Mouse (Mus musculus) forebrain, embryonic 14.5 days (tissue): Measurements from ENCODE around the gene 3110040M04Rik. TPM values are rescaled to one million over a fixed set of nuclear protein-coding genes. Genes with fewer than 3 reads are reported as not detected.
"Not testable (repeated sequence)": the region's sequence is repeated elsewhere in the genome, so short reads cannot be mapped to it uniquely, and the experiment has no call there.

Experiments
- ATAC-seq: fragments of 200-750 bp; cut with Nextera tagmentation; 2 replicates; pipeline ENCODE4 v1.8.0; 2017; ENCODE audit warnings: mild to moderate bottlenecking, moderate library complexity
- DNase-seq: peaks from one replicate; pipeline ENCODE4 v3.0.0-alpha.2; 2015; ENCODE audit warnings: low spot score
- H3K27ac ChIP-seq: fragments of 300-500 bp; sonication (generic); 2 replicates; pipeline ENCODE4 v1.5.1; 2014; ENCODE audit warnings: low read depth, mild to moderate bottlenecking, control low read depth, low read length, moderate library complexity
- H3K27me3 ChIP-seq: fragments of 300-500 bp; sonication (generic); replicated peaks from 2 replicates; pipeline ENCODE4 v1.6.1; 2014; ENCODE audit warnings: low read length, control low read depth, mixed read lengths; ENCODE audit not compliant: control insufficient read depth, insufficient read depth
- H3K36me3 ChIP-seq: fragments of 300-500 bp; sonication (generic); 2 replicates; pipeline ENCODE4 v1.6.1; 2014; ENCODE audit warnings: low read length, control low read depth; ENCODE audit not compliant: control insufficient read depth, insufficient read depth
- H3K4me1 ChIP-seq: fragments of 300-500 bp; sonication (generic); 2 replicates; pipeline ENCODE4 v1.6.1; 2014; ENCODE audit warnings: antibody characterized with exemption, low read length, control low read depth; ENCODE audit not compliant: control insufficient read depth, insufficient read depth
- H3K4me2 ChIP-seq: fragments of 300-500 bp; sonication (generic); 2 replicates; pipeline ENCODE4 v1.6.1; 2014; ENCODE audit warnings: mild to moderate bottlenecking, control low read depth, low read length
- H3K4me3 ChIP-seq: fragments of 300-500 bp; sonication (generic); 2 replicates; pipeline ENCODE4 v1.5.1; 2014; ENCODE audit warnings: low read depth, low read length, control low read depth
- H3K9ac ChIP-seq: fragments of 300-500 bp; sonication (generic); 2 replicates; pipeline ENCODE4 v1.6.1; 2014; ENCODE audit warnings: mild to moderate bottlenecking, low read length, control low read depth, moderate library complexity
- H3K9me3 ChIP-seq: fragments of 300-500 bp; sonication (generic); replicated peaks from 2 replicates; pipeline ENCODE4 v1.6.1; 2016; ENCODE audit warnings: low read length, control low read depth, mixed read lengths; ENCODE audit not compliant: control insufficient read depth
- WGBS: fragments of 180-500 bp; shearing (Covaris S2); extraction: QIAGEN DNeasy Blood & Tissue Kit; methylation state at CpG from one replicate; pipeline ENCODE4 v1.1.7; 2014; 5-methylcytosine and 5-hydroxymethylcytosine counted together
- polyA plus RNA-seq: library from polyadenylated mRNA; unstranded; fragments of >200 nt; fragmentation: Nextera tagmentation; extraction: Ambion mirVana; gene quantifications from 2 replicates; pipeline ENCODE4 v1.2.1, GENCODE M21; 2014

The 3110040M04Rik gene
- polyA plus RNA-seq, 1 experiment from 2014 or later: not detected

- H3K27ac ChIP-seq, H3K9me3 ChIP-seq, H3K4me2 ChIP-seq, H3K9ac ChIP-seq, H3K27me3 ChIP-seq, H3K4me1 ChIP-seq, ATAC-seq, DNase-seq, H3K36me3 ChIP-seq, H3K4me3 ChIP-seq: not testable (repeated sequence)
- WGBS: 71% methylated on average over 3 of the region's 5 CpGs
Observed at GRCm38 (mm10) chr1:151208493-151208892, 4.6 kb downstream of the 3110040M04Rik start.

DNA sequence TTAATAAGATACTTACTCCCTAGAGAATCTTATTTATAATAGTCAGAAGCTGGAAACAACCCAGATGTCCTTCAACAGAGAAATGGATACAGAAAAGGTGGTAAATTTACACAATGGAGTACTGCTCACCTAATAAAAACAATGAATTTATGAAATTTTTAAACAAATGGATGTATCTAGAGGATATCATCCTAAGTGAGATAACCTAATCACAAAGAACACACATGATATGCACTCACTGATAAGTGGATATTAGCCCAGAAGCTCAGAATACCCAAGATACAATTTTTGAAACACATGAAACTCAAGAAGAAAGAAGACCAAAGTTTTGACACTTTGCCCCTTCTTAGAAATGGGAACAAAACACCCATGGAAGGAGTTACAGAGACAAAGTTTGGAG is 5.0 kb downstream of the 3110040M04Rik start:
- H3K4me2 ChIP-seq, H3K27ac ChIP-seq, ATAC-seq, H3K9ac ChIP-seq, H3K4me1 ChIP-seq, DNase-seq, H3K4me3 ChIP-seq, H3K36me3 ChIP-seq, H3K27me3 ChIP-seq, H3K9me3 ChIP-seq: not testable (repeated sequence)

- H3K4me1 ChIP-seq, H3K4me2 ChIP-seq, H3K9ac ChIP-seq, H3K4me3 ChIP-seq, DNase-seq, H3K36me3 ChIP-seq, H3K27ac ChIP-seq, H3K9me3 ChIP-seq, ATAC-seq, H3K27me3 ChIP-seq: not testable (repeated sequence)
- WGBS: 89% methylated on average over 4 of the region's 8 CpGs
Observed at GRCm38 (mm10) chr1:151209824-151210355, 6.0 kb downstream of the 3110040M04Rik start, which contains the start of gene Gm47996. Gene Gm47996 (plus strand): TSS chr1:151210131.

DNA sequence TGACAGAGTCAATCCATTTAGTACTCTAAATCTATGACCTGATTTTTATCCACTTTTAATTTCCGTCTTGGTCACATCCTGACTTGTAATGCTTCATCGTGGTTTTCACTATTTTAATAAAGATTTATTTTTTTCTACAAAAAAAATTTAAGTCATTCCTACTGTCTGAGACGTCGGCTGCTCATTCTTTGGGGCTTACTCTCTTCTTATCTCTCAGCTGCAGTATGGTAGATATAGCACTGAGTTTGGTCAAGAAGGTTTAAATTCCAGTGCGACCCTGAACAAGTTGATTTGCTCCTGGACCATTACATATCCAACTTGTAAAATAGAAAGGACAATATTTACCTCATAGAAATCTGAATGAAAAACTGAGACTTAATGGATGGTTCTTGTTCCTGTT is 7.7 kb downstream of the 3110040M04Rik start:
- not testable (repeated sequence) for H3K4me1 ChIP-seq, H3K27me3 ChIP-seq, H3K4me2 ChIP-seq, H3K27ac ChIP-seq, ATAC-seq, H3K36me3 ChIP-seq, H3K4me3 ChIP-seq, H3K9me3 ChIP-seq, H3K9ac ChIP-seq, DNase-seq
- 93% methylated on average over 5 of the region's 5 CpGs for WGBS

GRCm38 (mm10) chr1:151214862-151215261 is 10.9 kb downstream of the 3110040M04Rik start:
- ATAC-seq (no peak), DNase-seq (no peak)
- Histone ChIP-seq H3K4me2 (no peak overlapping the region), H3K4me3 (no peak overlapping the region), H3K27me3 (no peaks in the 10 kb centered on the region), H3K4me1 (no peaks in the 10 kb centered on the region), H3K27ac (no peak overlapping the region), H3K9me3 (no peaks in the 10 kb centered on the region), H3K9ac (no peak overlapping the region), H3K36me3 (no peaks in the 10 kb centered on the region)
- 83% methylated on average over 2 of the region's 2 CpGs for WGBS

DNA sequence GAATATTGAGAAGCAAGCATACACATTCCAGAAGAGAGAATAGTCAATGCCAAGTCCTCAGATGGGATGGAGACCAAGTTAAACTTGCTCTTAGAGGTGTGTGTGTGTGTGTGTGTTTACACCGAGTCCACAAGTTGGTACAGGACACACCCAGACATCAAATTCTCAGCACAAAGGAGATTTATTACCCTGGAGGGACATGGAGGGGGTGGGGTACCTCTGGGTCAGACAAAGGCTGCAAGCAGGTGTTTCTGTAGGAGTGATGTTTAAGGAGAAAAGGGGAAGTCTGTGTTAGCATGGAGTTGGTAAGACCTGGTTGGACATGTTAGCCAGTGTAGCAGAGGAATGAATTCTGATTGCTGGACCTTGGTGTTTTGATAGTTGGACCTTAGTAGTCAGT is 12.1 kb downstream of the 3110040M04Rik start:
- H3K27ac ChIP-seq: no peak overlapping the region
- no peak overlapping the region for H3K9ac ChIP-seq
- WGBS: 75% methylated on average over 1 of the region's 1 CpGs
- no peaks in the 10 kb centered on the region for H3K27me3 ChIP-seq
- ATAC-seq (no peak), DNase-seq (no peak)
- H3K4me3 ChIP-seq: no peak overlapping the region
- no peak overlapping the region for H3K4me2 ChIP-seq
- H3K9me3 ChIP-seq: no peaks in the 10 kb centered on the region
- H3K4me1 ChIP-seq: no peaks in the 10 kb centered on the region
- no peaks in the 10 kb centered on the region for H3K36me3 ChIP-seq

- WGBS: 71% methylated on average over 3 of the region's 3 CpGs
- no peaks in the 10 kb centered on the region for H3K9me3 ChIP-seq
Observed at GRCm38 (mm10) chr1:151216417-151216816, 12.5 kb downstream of the 3110040M04Rik start.

DNA sequence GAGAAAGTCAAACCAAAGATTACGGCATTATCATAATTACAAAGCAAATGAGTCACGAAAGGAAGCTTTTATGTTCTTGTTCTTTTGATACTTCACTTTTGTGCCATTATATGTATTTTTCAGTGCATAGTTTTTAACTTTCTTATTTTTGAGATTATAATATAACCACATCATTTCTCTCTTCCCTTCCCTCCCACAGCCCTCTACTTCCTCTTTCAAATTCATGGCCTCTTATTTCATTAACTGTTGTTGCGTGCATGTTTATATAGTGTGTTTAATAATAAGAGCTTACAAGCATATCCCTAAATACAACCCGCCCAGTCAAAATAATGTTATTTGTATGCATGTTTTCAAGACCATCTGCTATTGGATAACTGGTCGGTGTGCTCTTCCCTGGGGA is 15.1 kb downstream of the 3110040M04Rik start:
- H3K9ac ChIP-seq: no peak overlapping the region
- H3K36me3 ChIP-seq: no peaks in the 10 kb centered on the region
- 91% methylated on average over 5 of the region's 5 CpGs for WGBS
- H3K27me3 ChIP-seq: no peaks in the 10 kb centered on the region
- no peak for ATAC-seq
- DNase-seq: no peak
- H3K4me1 ChIP-seq: no peaks in the 10 kb centered on the region
- no peak overlapping the region for H3K27ac ChIP-seq
- H3K4me3 ChIP-seq: no peak overlapping the region
- no peak overlapping the region for H3K4me2 ChIP-seq
- no peaks in the 10 kb centered on the region for H3K9me3 ChIP-seq

More at GRCm38 (mm10) chr1:151216417-151216816, 12.5 kb downstream of the 3110040M04Rik start:
- Histone ChIP-seq H3K9ac (no peak overlapping the region), H3K27ac (no peak overlapping the region), H3K4me1 (no peaks in the 10 kb centered on the region), H3K4me3 (no peak overlapping the region), H3K36me3 (no peaks in the 10 kb centered on the region), H3K27me3 (no peaks in the 10 kb centered on the region), H3K4me2 (no peak overlapping the region)
- DNase-seq (no peak), ATAC-seq (no peak)

DNA sequence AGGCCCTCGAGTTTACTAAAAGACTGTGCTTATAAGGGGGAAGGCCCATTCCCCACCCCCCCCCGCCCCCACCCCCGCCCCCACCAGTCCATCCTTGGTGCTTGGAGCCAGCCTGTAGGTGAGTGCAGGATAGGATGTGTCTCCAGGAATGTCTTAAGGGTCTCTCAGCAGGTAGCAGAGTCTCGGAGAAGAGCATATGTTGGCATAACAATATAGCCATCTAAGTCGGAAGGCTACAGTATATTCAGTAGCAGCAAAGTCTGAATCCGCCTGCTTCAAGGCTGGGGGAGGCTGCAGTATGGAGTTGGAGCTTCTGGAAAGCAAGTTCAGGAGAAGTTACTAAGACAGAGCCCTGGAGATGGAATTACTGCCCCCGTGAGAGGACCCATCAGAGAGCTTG is 16.2 kb downstream of the 3110040M04Rik start:
- ATAC-seq (no peak), DNase-seq (no peak)
- H3K36me3 ChIP-seq: no peaks in the 10 kb centered on the region
- no peaks in the 10 kb centered on the region for H3K27me3 ChIP-seq
- H3K9me3 ChIP-seq: no peaks in the 10 kb centered on the region
- no peak overlapping the region for H3K4me2 ChIP-seq
- WGBS: 74% methylated on average over 7 of the region's 7 CpGs
- H3K27ac ChIP-seq: no peak overlapping the region
- H3K9ac ChIP-seq: no peak overlapping the region
- H3K4me3 ChIP-seq: no peak overlapping the region
- no peaks in the 10 kb centered on the region for H3K4me1 ChIP-seq
